Mouse (Mus musculus) left cerebral cortex, adult 2 months (tissue): ENCODE measurements around the gene Itgb7. TPM values are rescaled to one million over a fixed set of nuclear protein-coding genes. Genes with fewer than 3 reads are reported as not detected.

Source experiments
- DNase-seq, 2 experiments: peaks; one replicate each; pipeline ENCODE4 v3.0.0; 2021 to 2022; ENCODE audit warnings: low spot score in 2 of 2, mixed read lengths in 1 of 2; ENCODE audit errors: extremely low spot score in 1 of 2
- H3K27ac ChIP-seq: fragments of 200-600 bp; 2 replicates; pipeline ENCODE4 v1.8.1; 2022
- H3K4me3 ChIP-seq: fragments of 200-600 bp; 2 replicates; pipeline ENCODE4 v1.8.1; 2022
- CTCF ChIP-seq: fragments of 200-600 bp; IDR thresholded peaks from 2 replicates; pipeline ENCODE4 v1.8.1; 2022; ENCODE audit warnings: antibody characterized with exemption, mild to moderate bottlenecking, moderate library complexity
- intact Hi-C: fragments of 180-260 bp; cut with DNase I; formaldehyde crosslinking; loops from one replicate; pipeline ENCODE4 v1.15.1; 2025
- total RNA-seq, 2 experiments: library from RNA; stranded (reverse); gene quantifications; 2 replicates each; pipeline ENCODE4 v1.2.3; 2021

Gene Itgb7
- total RNA-seq, 2 experiments from 2014 or later = 0.86 to 1.3 TPM

- Histone ChIP-seq H3K27ac (no peak overlapping the region), H3K4me3 (no peak overlapping the region)
- intact Hi-C loops = loop anchor here (5.0 kb wide), 1 partner anchor 132 kb away; no protein-coding TSS in a partner anchor
- no peak for DNase-seq
- TF ChIP-seq CTCF = no peak
Observed at GRCm38 (mm10) chr15:102179924-102180323, 51.8 kb downstream of the Itgb7 start.

GRCm38 (mm10) chr15:102179106-102179505, 52.6 kb downstream of the Itgb7 start:
- intact Hi-C loops = loop anchor here (5.0 kb wide), 1 partner anchor 133 kb away; no protein-coding TSS in a partner anchor
- DNase-seq = no peak

GRCm38 (mm10) chr15:102178279-102178678, 53.5 kb downstream of the Itgb7 start:
- no peak overlapping the region for H3K27ac ChIP-seq
- peak; percentile 95 for TF ChIP-seq CTCF
- intact Hi-C loops = loop anchor here (1.0 to 5.0 kb wide), 2 partner anchors 46 to 134 kb away; no protein-coding TSS in a partner anchor
- DNase-seq = peak; percentile 74 to 83
- H3K4me3 ChIP-seq = no peak overlapping the region

More at GRCm38 (mm10) chr15:102179106-102179505, 52.6 kb downstream of the Itgb7 start:
- H3K4me3 ChIP-seq = no peak overlapping the region
- no peak overlapping the region for H3K27ac ChIP-seq
- no peak for TF ChIP-seq CTCF

- no peak for DNase-seq
- Histone ChIP-seq H3K4me3 (no peak overlapping the region), H3K27ac (no peak overlapping the region)
- TF ChIP-seq CTCF = no peak
- intact Hi-C loops = loop anchor here (5.0 kb wide), 1 partner anchor 135 kb away; no protein-coding TSS in a partner anchor
Observed at GRCm38 (mm10) chr15:102177417-102177816, 54.3 kb downstream of the Itgb7 start.

GRCm38 (mm10) chr15:102176571-102177316, 55.0 kb downstream of the Itgb7 start:
- no peak for DNase-seq
- no peak for TF ChIP-seq CTCF
- intact Hi-C loops = loop anchor here (5.0 kb wide), 1 partner anchor 136 kb away; no protein-coding TSS in a partner anchor

GRCm38 (mm10) chr15:102175736-102176319, 55.9 kb downstream of the Itgb7 start:
- Histone ChIP-seq H3K4me3 (no peak overlapping the region), H3K27ac (no peak overlapping the region)
- intact Hi-C loops = loop anchor here (5.0 kb wide), 1 partner anchor 136 kb away; no protein-coding TSS in a partner anchor
- no peak for TF ChIP-seq CTCF
- no peak for DNase-seq

More at GRCm38 (mm10) chr15:102176571-102177316, 55.0 kb downstream of the Itgb7 start:
- no peak overlapping the region for H3K27ac ChIP-seq
- no peak overlapping the region for H3K4me3 ChIP-seq

GRCm38 (mm10) chr15:102173581-102173980, 58.2 kb downstream of the Itgb7 start:
- no peak for TF ChIP-seq CTCF
- no peak overlapping the region for H3K27ac ChIP-seq
- H3K4me3 ChIP-seq = no peak overlapping the region
- intact Hi-C loops = no loop called here
- DNase-seq = no peak

- no peak for DNase-seq
- Histone ChIP-seq H3K27ac (no peak overlapping the region), H3K4me3 (no peak overlapping the region)
- no peak for TF ChIP-seq CTCF
- intact Hi-C loops = no loop called here
Observed at GRCm38 (mm10) chr15:102169064-102169463, 62.7 kb downstream of the Itgb7 start.

- no peak overlapping the region for H3K4me3 ChIP-seq
- DNase-seq = no peak
- no peak for TF ChIP-seq CTCF
- intact Hi-C loops = no loop called here
- H3K27ac ChIP-seq = no peak overlapping the region
Observed at GRCm38 (mm10) chr15:102167620-102168021, 64.1 kb downstream of the Itgb7 start.

Other genes with a start within 250 kb of the Itgb7 start
- gene Krt8, start 227.5 kb downstream of the Itgb7 start, total RNA-seq = under 1 TPM in 1 of 2 experiments, not detected in 1; 0.29 TPM
- gene Krt18, start 203.8 kb downstream of the Itgb7 start, total RNA-seq = under 1 TPM; 0.33 to 0.38 TPM
- 100 to 1,000 TPM; 163 to 167 TPM for gene Eif4b, start 158.2 kb downstream of the Itgb7 start, total RNA-seq
- 10 to 100 TPM; 16.4 to 22.8 TPM for gene Tns2, start 131.5 kb downstream of the Itgb7 start, total RNA-seq
- 100 to 1,000 TPM; 152 TPM for gene Spryd3, start 95.7 kb downstream of the Itgb7 start, total RNA-seq
- gene Igfbp6, start 87.6 kb downstream of the Itgb7 start, total RNA-seq = 10 to 100 TPM; 57.4 to 64.8 TPM
- under 1 TPM in 1 of 2 experiments, not detected in 1; 0.26 TPM for gene Soat2, start 81.4 kb downstream of the Itgb7 start, total RNA-seq
- gene Zfp740, start 28.7 kb downstream of the Itgb7 start, total RNA-seq = 10 to 100 TPM; 69.6 to 72.4 TPM
- 10 to 100 TPM; 28.5 to 30.4 TPM for gene Csad, start 27.2 kb downstream of the Itgb7 start, total RNA-seq
- 10 to 100 TPM; 13.8 to 17.1 TPM for gene Rarg, start 25.6 kb upstream of the Itgb7 start, total RNA-seq
- gene Gm9918, start 38.6 kb upstream of the Itgb7 start, total RNA-seq = not detected
- 10 to 100 TPM; 40.6 to 42.8 TPM for gene Mfsd5, start 47.5 kb upstream of the Itgb7 start, total RNA-seq
- gene Espl1, start 64.3 kb upstream of the Itgb7 start, total RNA-seq = 1 to 10 TPM; 1.1 to 1.5 TPM
- 100 to 1,000 TPM; 408 to 428 TPM for gene Pfdn5, start 94.2 kb upstream of the Itgb7 start, total RNA-seq
- 10 to 100 TPM; 65.1 to 67.9 TPM for gene Myg1, start 99.8 kb upstream of the Itgb7 start, total RNA-seq
- 10 to 100 TPM; 14.3 to 18.9 TPM for gene Aaas, start 118.8 kb upstream of the Itgb7 start, total RNA-seq
- under 1 TPM; 0.27 to 0.61 TPM for gene Sp7, start 135.2 kb upstream of the Itgb7 start, total RNA-seq
- 10 to 100 TPM; 26.8 to 27.2 TPM for gene Sp1, start 174.2 kb upstream of the Itgb7 start, total RNA-seq
- gene Amhr2, start 213.4 kb upstream of the Itgb7 start, total RNA-seq = 1 to 10 TPM in 1 of 2 experiments, under 1 TPM in 1; 0.98 to 3.2 TPM
- 10 to 100 TPM; 46.1 to 47.6 TPM for gene Prr13, start 227.1 kb upstream of the Itgb7 start, total RNA-seq
- 100 to 1,000 TPM; 497 to 500 TPM for gene Pcbp2, start 238.6 kb upstream of the Itgb7 start, total RNA-seq